Mouse (Mus musculus): Measurements from ENCODE around the gene Smagp.

GRCm38 (mm10) chr15:100660306-100660705, 23.6 kb upstream of the Smagp start:
- TF ChIP-seq CTCF (IDR thresholded peaks at IDR 0.05) (no peak), POLR2A (IDR thresholded peaks at IDR 0.05; ENCODE audit: insufficient read depth, low read depth, low read length) (no peak), EP300 (IDR thresholded peaks at IDR 0.05; ENCODE audit: insufficient read depth, low read depth, low read length) (no peak)
